Mouse (Mus musculus) lung, adult 2 months (tissue): ENCODE measurements around the gene Yif1a.

Experiments used
- CTCF ChIP-seq: fragments of 200-500 bp; IDR thresholded peaks from 2 replicates; pipeline ENCODE4 v1.5.1; 2011; ENCODE audit warnings: mild to moderate bottlenecking, low read length, control low read depth; ENCODE audit not compliant: insufficient read depth
- POLR2A ChIP-seq: fragments of 200-500 bp; IDR thresholded peaks from 2 replicates; pipeline ENCODE4 v1.6.1; 2011; ENCODE audit warnings: low read depth, mild to moderate bottlenecking, control low read depth, low read length, borderline replicate concordance; ENCODE audit errors: extremely low read depth

- TF ChIP-seq POLR2A (0 out of 2 replicates have a peak, but pooled peaks have one; percentile 32), CTCF (peak; percentile 61)
Measured at GRCm38 (mm10) chr19:5117494-5118383, 29.4 kb downstream of the Yif1a start.
